Mouse (Mus musculus) embryonic facial prominence, embryonic 14.5 days (tissue): ENCODE measurements around the gene Vps41. TPM values are rescaled to one million over a fixed set of nuclear protein-coding genes. Genes with fewer than 3 reads are reported as not detected.

Experiments
- ATAC-seq: fragments of 200-750 bp; cut with Nextera tagmentation; 2 replicates; pipeline ENCODE4 v1.8.0; 2017; ENCODE audit warnings: low read depth, moderate number of reproducible peaks, moderate TSS enrichment
- DNase-seq: peaks from one replicate; pipeline ENCODE4 v3.0.0-alpha.2; 2015; ENCODE audit warnings: low spot score
- H3K27ac ChIP-seq: fragments of 300-500 bp; sonication (generic); replicated peaks from 2 replicates; pipeline ENCODE4 v1.5.1; 2014; ENCODE audit warnings: low read depth, mild to moderate bottlenecking, low read length, moderate library complexity
- H3K27me3 ChIP-seq: fragments of 300-500 bp; sonication (generic); replicated peaks from 2 replicates; pipeline ENCODE4 v1.6.1; 2014; ENCODE audit warnings: low read length; ENCODE audit not compliant: control insufficient read depth, insufficient read depth
- H3K36me3 ChIP-seq: fragments of 300-500 bp; sonication (generic); 2 replicates; pipeline ENCODE4 v1.6.1; 2014; ENCODE audit warnings: low read length, mixed read lengths; ENCODE audit not compliant: control insufficient read depth, insufficient read depth
- H3K4me1 ChIP-seq: fragments of 300-500 bp; sonication (generic); 2 replicates; pipeline ENCODE4 v1.6.1; 2014; ENCODE audit warnings: antibody characterized with exemption, low read length; ENCODE audit not compliant: control insufficient read depth, insufficient read depth
- H3K4me2 ChIP-seq: fragments of 300-500 bp; sonication (generic); 2 replicates; pipeline ENCODE4 v1.6.1; 2014; ENCODE audit warnings: low read depth, mild to moderate bottlenecking, low read length, moderate library complexity, mixed read lengths
- H3K4me3 ChIP-seq: fragments of 300-500 bp; sonication (generic); 2 replicates; pipeline ENCODE4 v1.5.1; 2014; ENCODE audit warnings: low read depth, mild to moderate bottlenecking, low read length
- H3K9ac ChIP-seq: fragments of 300-500 bp; sonication (generic); 2 replicates; pipeline ENCODE4 v1.6.1; 2014; ENCODE audit warnings: low read depth, mild to moderate bottlenecking, low read length, moderate library complexity, mixed read lengths
- H3K9me3 ChIP-seq: fragments of 300-500 bp; sonication (generic); 2 replicates; pipeline ENCODE4 v1.6.1; 2016; ENCODE audit warnings: low read length; ENCODE audit not compliant: control insufficient read depth
- WGBS: fragments of 180-500 bp; shearing (Covaris S2); extraction: QIAGEN DNeasy Blood & Tissue Kit; methylation state at CpG from one replicate; pipeline ENCODE4 v1.1.7; 2014; 5-methylcytosine and 5-hydroxymethylcytosine counted together
- polyA plus RNA-seq: library from polyadenylated mRNA; unstranded; fragments of >200 nt; fragmentation: Nextera tagmentation; extraction: Ambion mirVana; gene quantifications from 2 replicates; pipeline ENCODE4 v1.2.1, GENCODE M21; 2014

The Vps41 gene
- polyA plus RNA-seq, 1 experiment from 2014 or later: 70.6 TPM

DNA sequence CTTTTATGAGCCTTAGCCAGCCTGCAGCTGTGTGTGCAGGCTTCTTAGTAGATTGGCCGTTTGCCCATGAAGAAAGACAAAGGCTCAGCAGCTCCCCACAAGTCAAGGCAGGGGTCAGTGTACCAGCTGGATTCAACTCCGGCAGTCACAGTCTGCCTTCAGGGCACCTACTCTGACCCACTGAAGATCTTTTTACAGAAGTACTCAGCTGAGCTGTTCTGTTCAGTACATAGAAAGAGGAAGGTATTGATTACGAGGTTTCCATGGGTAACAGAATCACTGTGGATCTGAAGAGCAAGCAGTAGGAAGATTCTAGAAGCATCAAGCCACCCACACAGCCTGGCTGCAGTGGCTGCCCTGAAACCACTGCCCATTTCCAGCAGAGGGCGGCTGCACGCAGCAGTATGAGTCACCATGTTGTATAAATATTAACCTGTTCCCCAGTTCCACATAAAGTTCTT lies 151.0 kb downstream of the Vps41 start:
- no peak overlapping the region for H3K4me2 ChIP-seq
- peak; percentile 83 for ATAC-seq
- H3K9me3 ChIP-seq: no peaks in the 10 kb centered on the region
- 26% methylated on average over 5 of the region's 5 CpGs for WGBS
- no peaks in the 10 kb centered on the region for H3K4me1 ChIP-seq
- no peaks in the 10 kb centered on the region for H3K27me3 ChIP-seq
- peak; percentile 82 for DNase-seq
- no peak overlapping the region for H3K4me3 ChIP-seq
- H3K36me3 ChIP-seq: peaks cover 19% of the 10 kb centered on the region; the same call in 1 of the 2 replicates
- H3K9ac ChIP-seq: no peak overlapping the region
- no peak overlapping the region for H3K27ac ChIP-seq

DNA sequence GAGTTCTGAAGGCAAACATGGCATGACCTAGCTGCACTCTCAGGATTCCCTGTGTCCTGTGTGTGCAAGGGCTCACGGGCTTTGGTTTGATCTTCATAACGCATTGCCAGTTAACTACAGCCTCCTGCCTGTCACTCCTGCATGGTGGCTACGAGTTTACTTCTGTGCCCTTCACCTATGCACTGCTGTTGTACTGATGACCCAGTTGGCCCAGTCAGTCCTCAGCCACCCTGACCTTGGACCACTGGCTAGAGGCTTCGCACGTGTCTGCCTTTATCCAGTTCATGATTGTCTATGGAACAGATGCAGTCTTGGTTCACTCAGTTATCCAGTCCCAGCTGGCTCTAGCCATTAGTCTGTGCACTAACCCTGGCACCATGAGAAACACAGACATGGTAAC lies 151.7 kb downstream of the Vps41 start:
- H3K4me2 ChIP-seq: no peak overlapping the region
- no peaks in the 10 kb centered on the region for H3K9me3 ChIP-seq
- H3K9ac ChIP-seq: no peak overlapping the region
- peaks cover 12% of the 10 kb centered on the region; the same call in 1 of the 2 replicates for H3K36me3 ChIP-seq
- no peak overlapping the region for H3K4me3 ChIP-seq
- ATAC-seq (no peak), DNase-seq (no peak)
- H3K4me1 ChIP-seq: no peaks in the 10 kb centered on the region
- H3K27me3 ChIP-seq: no peaks in the 10 kb centered on the region
- WGBS: 82% methylated on average over 5 of the region's 5 CpGs
- H3K27ac ChIP-seq: no peak overlapping the region

DNA sequence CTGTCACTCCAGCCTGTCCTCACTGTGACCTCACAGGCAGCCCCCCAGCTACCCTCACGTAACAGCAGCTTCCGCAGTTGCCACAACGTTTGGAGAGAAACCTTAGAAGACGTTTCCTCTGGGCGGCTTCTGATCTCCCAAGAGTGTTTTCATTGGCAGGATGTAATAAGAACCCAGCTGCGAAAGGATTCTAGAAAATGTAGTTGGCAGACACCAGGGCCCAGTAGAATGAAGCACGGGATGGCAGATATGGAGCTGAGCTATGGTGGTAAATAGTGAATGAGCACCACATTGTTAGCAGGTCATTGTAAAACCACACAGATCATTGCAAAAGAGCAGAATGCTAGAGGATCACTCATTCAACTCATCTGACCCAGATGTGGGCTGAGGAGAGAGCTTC lies 158.2 kb downstream of the Vps41 start:
- no peaks in the 10 kb centered on the region for H3K9me3 ChIP-seq
- no peaks in the 10 kb centered on the region for H3K27me3 ChIP-seq
- no peak overlapping the region for H3K27ac ChIP-seq
- 23% methylated on average over 7 of the region's 7 CpGs for WGBS
- no peak overlapping the region for H3K4me2 ChIP-seq
- DNase-seq (peak; percentile 57), ATAC-seq (no peak)
- no peaks in the 10 kb centered on the region for H3K36me3 ChIP-seq
- H3K4me3 ChIP-seq: no peak overlapping the region
- no peak overlapping the region for H3K9ac ChIP-seq
- H3K4me1 ChIP-seq: peaks cover 7% of the 10 kb centered on the region; the same call in 1 of the 2 replicates

DNA sequence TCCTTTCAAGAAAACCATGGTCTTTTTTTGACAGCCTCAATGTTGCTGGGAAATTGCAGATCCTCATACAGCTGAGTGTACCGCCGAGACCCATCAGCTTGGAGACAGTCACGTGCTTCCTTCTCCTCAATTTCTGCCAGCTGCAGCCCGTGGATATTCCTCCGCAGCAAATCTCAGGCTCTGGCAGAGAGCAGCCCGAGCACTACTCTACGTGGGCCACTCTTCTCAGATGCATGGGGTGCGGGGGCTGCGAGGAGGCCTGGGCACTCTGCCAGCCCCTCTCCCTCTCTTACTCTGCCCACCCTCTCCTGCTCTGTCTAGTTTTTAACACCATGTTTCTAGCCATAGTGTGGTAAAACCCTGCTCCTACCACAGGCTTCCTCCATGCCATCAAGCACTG lies 175.8 kb downstream of the Vps41 start:
- Histone ChIP-seq H3K9me3 (no peaks in the 10 kb centered on the region), H3K9ac (no peak overlapping the region), H3K4me3 (no peak overlapping the region), H3K4me1 (no peaks in the 10 kb centered on the region), H3K27me3 (no peaks in the 10 kb centered on the region), H3K36me3 (no peaks in the 10 kb centered on the region), H3K4me2 (no peak overlapping the region), H3K27ac (no peak overlapping the region)
- DNase-seq: peak; percentile 14
- WGBS: 55% methylated on average over 9 of the region's 9 CpGs
- ATAC-seq: peak; percentile 50; the same call in 1 of the 2 replicates

DNA sequence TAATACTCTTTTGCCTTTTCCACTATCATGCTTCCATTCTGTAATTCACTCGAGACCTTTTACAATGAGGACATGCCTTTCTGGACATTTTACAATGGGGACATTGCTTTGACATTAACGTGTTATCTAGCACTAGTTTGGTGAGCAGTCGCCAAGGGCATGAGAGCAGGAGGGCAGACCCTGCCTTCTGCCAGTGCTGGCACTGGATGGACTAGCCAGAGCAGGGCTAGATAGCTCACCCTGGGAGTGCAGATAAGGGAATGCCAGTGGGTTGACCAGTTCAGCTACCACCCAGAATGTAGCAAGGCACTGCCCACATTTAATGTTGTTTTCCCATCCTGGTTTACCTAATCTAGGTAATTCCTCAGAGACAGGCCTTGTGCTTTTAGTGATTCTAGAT lies 179.7 kb downstream of the Vps41 start:
- H3K4me3 ChIP-seq: no peak overlapping the region
- H3K4me1 ChIP-seq: no peaks in the 10 kb centered on the region
- no peak for ATAC-seq
- no peak overlapping the region for H3K4me2 ChIP-seq
- no peaks in the 10 kb centered on the region for H3K27me3 ChIP-seq
- H3K9ac ChIP-seq: no peak overlapping the region
- H3K27ac ChIP-seq: no peak overlapping the region
- H3K9me3 ChIP-seq: no peaks in the 10 kb centered on the region
- no peaks in the 10 kb centered on the region for H3K36me3 ChIP-seq
- WGBS: 87% methylated on average over 3 of the region's 3 CpGs
- no peak for DNase-seq

DNA sequence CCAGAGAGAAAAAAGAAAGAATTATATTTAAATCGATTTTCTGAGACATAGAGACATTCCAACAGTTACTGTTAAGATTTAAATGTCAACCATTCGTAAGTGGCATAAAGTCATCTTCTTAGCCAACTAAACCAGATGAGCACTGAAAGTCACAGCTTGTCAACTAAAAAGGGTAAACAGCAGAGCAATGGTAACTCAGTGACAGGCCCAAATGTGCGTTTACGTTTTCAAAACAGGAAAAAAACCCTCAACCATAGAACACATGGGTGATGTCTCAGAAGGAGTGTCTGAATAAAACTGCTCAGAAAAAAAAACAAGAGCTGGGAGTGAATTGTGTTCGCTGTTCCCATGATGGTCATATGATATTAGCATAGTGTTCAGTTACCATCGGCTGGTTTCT lies 186.5 kb downstream of the Vps41 start:
- DNase-seq (no peak), ATAC-seq (no peak)
- Histone ChIP-seq H3K36me3 (no peaks in the 10 kb centered on the region), H3K9me3 (no peaks in the 10 kb centered on the region), H3K27ac (no peak overlapping the region), H3K27me3 (no peaks in the 10 kb centered on the region), H3K4me2 (no peak overlapping the region), H3K4me3 (no peak overlapping the region), H3K4me1 (no peaks in the 10 kb centered on the region), H3K9ac (no peak overlapping the region)
- 77% methylated on average over 6 of the region's 6 CpGs for WGBS

DNA sequence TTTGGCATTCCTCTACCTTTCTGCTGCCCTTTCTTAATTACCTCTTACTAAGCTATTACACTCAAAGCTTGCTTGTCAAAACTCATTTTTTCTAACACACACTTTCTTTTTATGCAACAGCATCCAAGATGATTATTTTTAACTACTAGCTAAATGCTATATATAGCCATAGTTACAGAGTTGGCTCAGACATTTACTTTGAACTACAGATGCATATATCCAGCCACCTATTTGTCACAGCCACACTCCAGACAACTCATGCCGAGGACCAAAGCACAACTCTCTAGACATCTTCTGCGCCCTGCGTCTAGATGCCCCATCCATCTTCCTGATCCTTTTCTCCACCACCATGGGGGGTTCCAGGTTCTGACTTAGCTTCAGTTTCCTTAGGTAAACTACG lies 197.7 kb downstream of the Vps41 start:
- DNase-seq (no peak), ATAC-seq (no peak)
- Histone ChIP-seq H3K9ac (no peak overlapping the region), H3K27ac (no peak overlapping the region), H3K27me3 (no peaks in the 10 kb centered on the region), H3K36me3 (no peaks in the 10 kb centered on the region), H3K4me1 (no peaks in the 10 kb centered on the region), H3K4me2 (no peak overlapping the region), H3K4me3 (no peak overlapping the region), H3K9me3 (no peaks in the 10 kb centered on the region)
- 82% methylated on average over 4 of the region's 4 CpGs for WGBS

Other genes starting within 250 kb of the Vps41 start
- gene Amph, start 230.9 kb downstream of the Vps41 start, polyA plus RNA-seq: 3.3 and 3.7 TPM in 2 replicates